Mouse (Mus musculus): Measurements from ENCODE around the gene Stxbp3.
"Not testable (repeated sequence)": the region's sequence is repeated elsewhere in the genome, so short reads cannot be mapped to it uniquely, and the experiment has no call there.

Gene Stxbp3

DNA sequence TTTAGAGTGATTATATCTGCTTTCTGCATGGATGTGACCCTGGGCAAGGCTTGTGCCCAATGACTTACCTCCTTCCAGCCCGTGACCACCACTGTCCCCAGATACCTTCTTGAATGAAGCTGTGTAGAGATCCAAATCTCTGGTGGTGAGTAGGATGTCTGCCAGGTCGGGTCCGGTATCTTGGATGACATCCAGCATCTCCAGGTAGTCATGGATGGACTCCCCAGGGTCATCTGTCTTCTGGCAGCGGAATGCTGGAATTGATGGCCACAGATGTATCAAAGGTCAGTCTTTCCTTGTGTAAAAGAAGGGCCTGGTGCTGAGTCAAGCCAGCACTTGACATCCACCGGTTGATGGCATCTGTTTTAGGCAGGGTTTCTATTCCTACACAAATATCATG, 4.2 kb upstream of the Stxbp3 start:
- POLR2A ChIA-PET, result interaction anchor here in 2 of 4 experiments (0.5 to 2.0 kb wide), 2 partner anchors 12 to 65 kb away, joined by 3 to 4 read pairs; no protein-coding TSS in a partner anchor

DNA sequence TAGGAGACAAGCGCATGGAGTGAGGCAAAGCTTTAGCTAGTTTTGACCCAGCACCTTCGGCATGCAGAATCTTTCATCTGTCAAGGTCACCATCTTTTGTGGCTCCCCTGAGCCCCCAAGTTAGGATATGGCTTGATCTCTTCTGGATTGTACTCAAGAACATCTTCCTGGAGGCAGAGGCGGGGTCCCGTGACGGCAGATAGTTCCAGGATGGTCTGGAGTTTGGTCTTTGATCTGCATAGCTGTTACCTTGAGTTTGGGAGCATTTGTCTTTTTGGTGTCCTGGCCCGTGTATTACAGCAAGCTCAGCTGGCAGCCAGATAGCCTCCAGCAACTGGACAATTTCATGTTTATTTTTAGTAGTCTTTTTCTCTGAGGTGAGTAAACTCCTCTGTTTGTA, 3.7 kb upstream of the Stxbp3 start:
- POLR2A ChIA-PET, result interaction anchor here in 2 of 4 experiments (0.9 to 2.0 kb wide), 2 partner anchors 8 to 12 kb away, joined by 3 to 4 read pairs; no protein-coding TSS in a partner anchor
- CTCF ChIA-PET, result interaction anchor here in 1 of 4 experiments (0.6 to 1.1 kb wide), 2 partner anchors 12 to 183 kb away, joined by 3 to 4 read pairs; partner anchors contain the start of gene Fam102b

More for the DNA sequence above, 4.2 kb upstream of the Stxbp3 start:
- CTCF ChIA-PET, result interaction anchor here in 1 of 4 experiments (1.0 kb wide), 1 partner anchor 12 kb away, joined by 6 read pairs; no protein-coding TSS in a partner anchor

DNA sequence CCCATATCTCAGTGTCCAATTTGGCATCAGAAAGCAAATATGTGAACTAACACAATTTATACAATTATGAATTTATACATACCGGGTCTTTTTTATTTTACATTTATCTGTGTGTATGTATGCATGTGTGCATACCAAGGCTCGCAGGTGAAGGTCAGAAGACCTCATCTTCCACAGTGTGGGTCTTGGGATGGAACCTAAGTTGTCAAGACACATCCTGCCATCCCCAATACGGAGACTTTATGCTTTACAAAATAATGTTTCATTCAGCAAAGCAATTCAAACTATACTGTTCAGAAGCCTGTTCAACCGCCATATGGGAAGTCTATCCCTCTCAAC, 359 bp upstream of the Stxbp3 start:
- POLR2A ChIA-PET, result interaction anchor here (0.6 to 2.1 kb wide), 30 partner anchors 10 to 407 kb away, joined by 3 to 19 read pairs (median 4); partner anchors contain the start of genes Prpf38b (in 3 of the 4), Gpsm2 (in 2 of the 4), Clcc1 (in 1 of the 4) and Fam102b (in 1 of the 4)
- CTCF ChIA-PET, result interaction anchor here in 3 of 4 experiments (0.6 to 2.2 kb wide), 18 partner anchors 12 to 351 kb away, joined by 3 to 23 read pairs (median 4); partner anchors contain the start of genes Prpf38b (in 2 of the 3) and Fam102b (in 1 of the 3)

DNA sequence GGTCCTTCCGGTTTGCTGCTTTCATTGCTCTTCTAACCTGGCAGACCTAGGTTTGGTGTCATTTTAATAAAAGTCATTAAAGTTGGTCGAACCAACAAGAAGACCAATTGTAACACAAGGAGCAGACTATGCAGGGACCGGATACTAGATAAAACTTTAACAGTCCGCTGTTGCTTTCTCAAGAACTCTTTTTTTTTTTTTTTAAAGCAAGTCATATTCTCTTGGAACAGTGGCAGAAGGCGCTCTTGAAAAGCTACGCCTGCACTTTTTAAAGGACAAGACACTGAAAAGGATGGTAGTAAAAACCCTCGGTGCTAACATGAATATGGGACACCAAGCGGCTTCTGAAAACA, 703 bp downstream of the Stxbp3 start:
- ChIA-PET CTCF (interaction anchor here (0.6 to 2.2 kb wide), 11 partner anchors 8 to 908 kb away, joined by 3 to 23 read pairs (median 4); partner anchors contain the start of gene Gstm7 (in 1 of the 4)), POLR2A (interaction anchor here in 3 of 4 experiments (0.7 to 2.1 kb wide), 26 partner anchors 9 to 395 kb away, joined by 3 to 19 read pairs (median 4); partner anchors contain the start of genes Prpf38b (in 3 of the 3), Fam102b (in 1 of the 3), Gpsm2 (in 1 of the 3) and Sars (in 1 of the 3))

DNA sequence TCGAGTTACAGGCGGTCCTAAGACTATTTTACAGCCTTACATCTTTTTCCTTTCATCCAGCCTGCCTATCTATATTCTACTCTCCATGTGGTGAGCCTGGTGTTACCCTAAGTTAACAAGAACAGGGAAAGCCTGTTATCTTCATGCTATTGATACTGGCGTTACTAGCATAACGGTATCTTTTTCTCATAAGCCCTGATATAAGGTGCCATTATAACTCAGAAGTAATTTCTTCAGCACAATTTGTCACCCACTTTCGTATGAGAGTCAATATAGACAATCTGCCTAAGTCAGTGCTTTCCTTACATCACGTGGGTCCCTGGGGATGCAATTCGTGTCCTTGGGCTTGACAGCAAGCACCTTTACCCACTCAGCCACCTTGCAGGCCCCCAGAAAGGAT, 1.3 kb downstream of the Stxbp3 start:
- ChIA-PET CTCF (no interaction called here), POLR2A (no interaction called here)

DNA sequence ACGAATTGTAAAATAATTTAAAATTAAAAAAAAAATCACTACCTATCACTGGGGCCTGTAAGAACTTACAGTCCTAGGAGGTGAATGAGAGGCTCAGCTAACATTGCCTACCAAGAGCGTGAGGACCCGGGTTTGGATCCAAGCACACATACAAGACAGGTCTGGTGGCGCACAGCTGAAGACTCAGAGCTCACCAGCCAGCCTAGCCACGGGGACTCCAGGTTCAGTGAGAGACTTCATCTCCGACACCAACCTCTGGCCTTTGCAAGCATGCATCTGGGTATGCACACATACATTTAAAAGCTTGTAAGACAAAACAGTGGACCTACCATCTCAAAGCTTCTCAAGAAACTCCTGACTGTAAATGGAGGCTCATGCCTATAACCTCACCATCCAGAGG, 3.4 kb downstream of the Stxbp3 start:
- POLR2A ChIA-PET, result interaction anchor here in 2 of 4 experiments (0.6 to 1.5 kb wide), 3 partner anchors 13 to 26 kb away, joined by 3 read pairs; no protein-coding TSS in a partner anchor
- CTCF ChIA-PET, result no interaction called here

DNA sequence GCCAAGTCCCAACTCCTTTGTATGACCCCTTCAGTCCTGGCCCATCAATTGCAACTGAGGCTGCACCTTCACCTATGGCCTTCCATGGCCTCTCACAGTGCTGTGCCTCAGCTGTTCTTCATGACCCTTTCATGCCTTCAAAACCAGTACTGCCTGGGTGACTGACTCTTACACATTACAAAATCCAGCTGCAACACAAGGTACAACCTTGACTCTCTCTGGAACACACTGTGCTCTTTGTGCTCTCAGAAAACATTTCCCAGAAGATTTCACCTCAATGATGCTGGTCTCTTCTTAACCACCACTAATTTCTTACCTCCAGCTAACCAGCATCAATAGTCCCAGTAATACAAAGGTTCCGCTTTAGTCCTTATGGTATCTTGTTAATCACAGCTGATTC, 6.6 kb downstream of the Stxbp3 start:
- POLR2A ChIA-PET, CTCF ChIA-PET: not testable (repeated sequence)

DNA sequence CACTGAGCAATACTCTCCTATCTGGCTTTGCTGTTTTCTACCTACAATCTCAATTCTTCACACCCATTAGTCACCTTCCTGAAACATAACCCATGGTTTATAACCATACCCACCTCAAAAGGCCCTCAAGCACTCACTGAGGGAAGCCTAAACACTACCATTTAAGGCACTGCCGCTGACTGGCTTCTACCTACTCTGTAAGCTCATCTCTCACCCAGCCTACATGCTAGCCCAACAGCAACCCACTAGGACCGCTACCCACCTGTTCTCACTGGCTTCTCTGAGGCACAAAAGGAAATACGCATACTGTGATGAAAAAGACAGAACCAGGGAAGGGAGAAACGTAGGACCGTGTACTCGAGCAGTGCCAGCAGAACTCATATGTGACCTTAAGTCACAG, 8.6 kb downstream of the Stxbp3 start:
- POLR2A ChIA-PET, result interaction anchor here in 3 of 4 experiments (0.6 to 2.5 kb wide), 3 partner anchors 8 to 387 kb away, joined by 3 to 12 read pairs (median 7); partner anchors contain the start of genes Sars (in 1 of the 3) and Stxbp3 (in 1 of the 3)
- CTCF ChIA-PET, result interaction anchor here in 2 of 4 experiments (1.4 kb wide), 2 partner anchors 8 kb away, joined by 3 to 5 read pairs; partner anchors contain the start of gene Stxbp3 (in 2 of the 2)

DNA sequence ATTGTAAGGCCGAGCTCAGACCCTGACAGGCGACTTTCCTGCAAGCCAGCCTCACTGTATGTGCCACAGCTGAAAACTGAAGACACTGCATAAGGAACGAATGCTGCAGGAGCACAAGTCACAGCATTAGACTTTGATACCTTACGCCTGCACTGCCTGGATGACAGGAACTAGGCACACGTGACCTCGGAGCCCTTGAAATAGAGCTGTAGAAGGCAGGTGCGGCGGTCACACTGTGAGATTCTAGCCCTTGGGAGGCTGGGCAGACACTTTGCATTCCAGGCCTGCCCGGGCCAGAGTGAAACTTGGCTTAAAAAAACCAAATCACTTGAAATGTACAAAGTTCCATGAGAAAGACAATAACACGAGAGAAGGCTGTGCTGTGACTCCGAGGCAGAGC, 9.8 kb downstream of the Stxbp3 start:
- CTCF ChIA-PET, result interaction anchor here in 3 of 4 experiments (0.5 to 1.4 kb wide), 5 partner anchors 9 to 1280 kb away, joined by 3 to 5 read pairs (median 3); partner anchors contain the start of gene Stxbp3 (in 2 of the 3)
- POLR2A ChIA-PET, result interaction anchor here in 3 of 4 experiments (0.5 to 2.5 kb wide), 8 partner anchors 10 to 386 kb away, joined by 3 to 18 read pairs (median 4); partner anchors contain the start of genes Stxbp3 (in 3 of the 3), Sars (in 1 of the 3) and Wdr47 (in 1 of the 3)

DNA sequence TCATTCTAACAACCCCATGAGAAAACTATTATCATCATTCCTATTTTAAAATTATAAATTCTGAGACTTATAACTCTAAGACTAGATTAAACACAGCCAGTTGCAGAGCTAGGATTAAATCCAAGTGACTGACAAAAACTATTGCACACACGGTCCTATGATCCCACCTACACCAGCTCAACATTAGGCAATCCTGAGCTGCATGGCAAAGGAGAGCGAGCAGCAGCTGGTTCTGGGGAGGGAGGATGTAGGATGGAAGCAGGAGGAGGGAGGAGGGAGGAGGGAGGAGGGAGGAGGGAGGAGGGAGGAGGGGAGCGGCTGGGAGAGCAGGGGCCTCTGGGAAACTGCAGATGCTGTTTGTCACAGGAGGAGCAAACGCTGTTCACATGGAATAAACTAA, 24.7 kb downstream of the Stxbp3 start:
- ChIA-PET POLR2A (interaction anchor here in 2 of 4 experiments (0.9 to 1.2 kb wide), 2 partner anchors 10 to 25 kb away, joined by 3 read pairs; partner anchors contain the start of gene Stxbp3 (in 1 of the 2)), CTCF (no interaction called here)

DNA sequence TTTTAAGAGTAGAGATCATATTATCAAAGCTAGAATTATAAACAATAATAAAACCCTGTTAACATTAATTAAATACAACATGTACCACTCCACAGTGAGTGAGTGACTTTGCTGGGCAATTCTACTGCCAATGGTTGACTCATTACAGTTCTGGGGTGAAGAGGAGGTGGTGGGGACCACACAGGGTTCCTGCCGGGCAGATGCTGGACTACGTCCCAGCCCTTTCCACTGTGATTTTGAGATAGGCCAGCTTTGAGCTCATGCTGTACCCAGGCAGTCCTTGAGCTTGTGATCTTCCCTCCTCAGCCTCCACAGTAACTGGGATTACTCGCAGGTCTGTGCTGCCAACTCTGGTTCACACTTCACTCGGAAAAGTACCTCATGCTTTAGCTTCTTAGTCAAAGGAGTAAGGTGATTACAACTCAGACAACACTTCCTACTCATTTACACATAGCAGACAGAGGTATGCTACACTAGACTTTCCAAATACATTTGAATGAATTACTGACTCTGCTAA, 29.5 kb downstream of the Stxbp3 start:
- ChIA-PET POLR2A (interaction anchor here in 1 of 4 experiments (0.6 to 1.6 kb wide), 2 partner anchors 26 to 215 kb away, joined by 3 read pairs; no protein-coding TSS in a partner anchor), CTCF (no interaction called here)

DNA sequence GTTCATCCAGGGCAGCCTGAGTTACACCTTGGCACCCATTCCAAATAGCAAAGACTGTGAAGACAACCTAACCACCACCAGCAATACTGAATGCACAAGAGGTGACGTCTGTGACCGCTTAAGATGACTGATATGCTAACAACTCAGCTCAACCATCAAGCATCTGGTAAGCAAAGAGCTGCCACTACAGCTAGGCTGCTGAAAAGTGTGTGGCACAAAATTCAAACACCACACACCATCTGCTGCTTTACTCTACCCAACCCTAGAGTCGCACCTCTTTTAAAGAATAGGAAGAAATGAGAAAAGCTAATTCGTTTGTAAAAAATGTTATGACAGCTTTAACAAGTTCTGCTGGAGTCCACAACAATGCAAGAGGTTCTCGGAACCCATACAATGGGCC, 34.7 kb downstream of the Stxbp3 start:
- ChIA-PET CTCF (interaction anchor here in 1 of 4 experiments (1.1 kb wide), 1 partner anchor 34 kb away, joined by 4 read pairs; the partner anchor contains the start of gene Stxbp3), POLR2A (interaction anchor here in 2 of 4 experiments (0.6 to 1.3 kb wide), 3 partner anchors 10 to 84 kb away, joined by 3 to 4 read pairs (median 3); partner anchors contain the start of gene Gpsm2 (in 1 of the 2))

DNA sequence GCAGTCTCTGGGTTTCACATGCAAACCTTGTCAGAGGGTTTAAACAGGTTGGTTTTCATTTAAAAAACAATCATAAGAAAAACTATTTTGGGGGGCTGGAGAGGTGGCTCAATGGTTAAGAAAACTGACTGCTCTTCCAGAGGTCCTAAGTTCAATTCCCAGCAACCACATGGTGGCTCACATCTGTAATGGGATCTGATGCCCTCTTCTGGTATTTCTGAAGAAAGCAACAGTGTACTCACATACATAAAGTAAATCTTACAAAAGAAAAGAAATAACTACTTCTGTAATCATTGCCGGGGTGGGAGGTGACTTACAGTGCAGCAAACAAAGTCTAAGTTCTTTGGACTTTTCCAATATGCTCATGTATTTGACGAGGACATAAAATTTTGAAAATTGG, 42.0 kb downstream of the Stxbp3 start:
- CTCF ChIA-PET, result no interaction called here
- POLR2A ChIA-PET, result no interaction called here

DNA sequence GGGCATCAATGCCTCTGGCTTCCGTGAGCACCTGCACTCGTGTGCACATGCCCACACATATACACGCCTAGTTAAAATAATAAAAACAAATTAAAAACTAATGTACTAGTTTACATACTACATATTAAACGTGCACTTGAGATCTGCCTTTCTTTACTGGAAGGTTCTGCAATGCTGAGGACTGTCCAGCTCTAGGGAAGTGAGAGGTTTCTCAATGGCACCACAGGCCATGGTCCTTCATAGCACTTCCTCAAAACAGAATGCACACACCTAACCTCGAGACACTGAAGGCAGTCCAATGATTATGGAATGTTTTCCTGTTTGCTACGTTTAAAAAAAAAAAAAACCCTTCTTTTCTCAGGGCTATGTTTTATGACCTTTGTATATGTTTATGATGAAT, 42.6 kb downstream of the Stxbp3 start:
- CTCF ChIA-PET, result no interaction called here
- POLR2A ChIA-PET, result no interaction called here

DNA sequence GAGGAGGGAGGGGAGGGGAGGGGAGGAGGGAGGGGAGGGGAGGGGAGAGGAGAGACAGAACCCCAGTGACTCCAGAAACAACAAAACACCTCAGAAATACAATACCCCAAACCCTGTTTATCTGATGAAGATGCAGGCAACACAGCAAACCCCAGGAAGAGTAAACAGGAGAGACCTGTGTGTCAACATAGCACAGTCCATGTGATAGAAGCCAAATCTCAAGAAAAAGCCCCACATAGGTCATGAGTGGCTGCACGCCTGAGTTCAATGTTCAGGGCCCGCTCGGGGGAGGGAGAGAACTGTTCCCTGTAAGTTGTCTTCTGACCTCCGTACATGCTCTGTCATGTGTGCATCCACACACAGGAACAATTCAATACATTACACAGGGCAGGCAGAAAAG, 43.9 kb downstream of the Stxbp3 start:
- POLR2A ChIA-PET, result no interaction called here
- CTCF ChIA-PET, result no interaction called here

DNA sequence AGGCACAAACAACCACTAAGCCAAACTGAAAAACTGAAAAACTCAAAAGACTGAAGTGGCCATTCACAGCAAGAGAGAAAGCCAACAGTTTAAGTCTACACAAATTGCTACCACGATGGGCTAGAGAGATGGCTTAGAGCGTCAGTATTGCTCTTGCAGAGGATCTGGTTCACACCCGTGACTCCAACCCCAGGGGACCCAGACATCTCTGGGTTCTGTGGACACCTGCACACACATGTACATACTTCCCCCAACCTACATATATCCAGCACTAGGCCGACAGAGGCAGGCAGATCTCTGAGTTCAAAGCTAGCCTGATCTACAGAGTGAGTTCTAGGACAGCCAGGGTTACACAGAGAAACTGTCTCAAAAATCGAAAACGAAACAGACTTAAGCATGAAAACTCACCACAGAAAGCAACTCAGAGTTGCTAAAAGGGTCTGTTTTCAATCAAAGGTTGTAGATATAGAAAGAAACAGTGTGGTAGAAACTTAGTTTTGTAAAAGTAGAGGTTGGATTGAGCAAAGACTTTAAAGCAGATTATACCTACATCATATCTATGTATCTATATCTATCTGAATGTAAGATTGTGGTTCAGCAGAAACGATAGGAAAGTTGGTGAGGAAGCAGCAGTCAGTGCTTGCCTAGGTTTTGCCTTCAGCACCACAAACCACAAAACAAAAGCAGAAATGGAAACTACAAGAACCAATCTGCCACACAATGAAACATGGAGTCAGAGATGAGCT, 44.6 kb downstream of the Stxbp3 start:
- CTCF ChIA-PET, result no interaction called here
- POLR2A ChIA-PET, result no interaction called here

DNA sequence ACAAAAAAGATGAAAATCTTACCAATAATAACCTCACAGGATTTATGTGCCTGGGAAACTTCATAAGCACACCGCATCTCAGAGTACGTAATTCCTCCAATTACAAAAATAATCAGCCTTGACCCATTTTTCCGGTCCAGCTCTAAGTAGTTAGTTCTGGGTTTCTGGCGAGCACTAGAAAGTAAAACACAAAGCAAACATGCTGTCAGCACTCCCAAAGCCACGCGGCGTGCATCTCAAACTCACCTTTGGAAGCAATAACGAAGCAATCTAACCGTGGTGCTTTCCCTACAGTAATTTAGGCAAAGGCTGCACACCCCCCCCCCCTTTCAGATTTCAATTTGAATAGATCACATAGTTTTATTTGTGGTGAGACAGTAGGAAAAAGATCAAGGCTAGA, 45.5 kb downstream of the Stxbp3 start:
- ChIA-PET CTCF (interaction anchor here in 1 of 4 experiments (1.2 kb wide), 1 partner anchor 23 kb away, joined by 4 read pairs; no protein-coding TSS in a partner anchor), POLR2A (interaction anchor here in 1 of 4 experiments (0.6 kb wide), 1 partner anchor 614 kb away, joined by 3 read pairs; no protein-coding TSS in a partner anchor)

DNA sequence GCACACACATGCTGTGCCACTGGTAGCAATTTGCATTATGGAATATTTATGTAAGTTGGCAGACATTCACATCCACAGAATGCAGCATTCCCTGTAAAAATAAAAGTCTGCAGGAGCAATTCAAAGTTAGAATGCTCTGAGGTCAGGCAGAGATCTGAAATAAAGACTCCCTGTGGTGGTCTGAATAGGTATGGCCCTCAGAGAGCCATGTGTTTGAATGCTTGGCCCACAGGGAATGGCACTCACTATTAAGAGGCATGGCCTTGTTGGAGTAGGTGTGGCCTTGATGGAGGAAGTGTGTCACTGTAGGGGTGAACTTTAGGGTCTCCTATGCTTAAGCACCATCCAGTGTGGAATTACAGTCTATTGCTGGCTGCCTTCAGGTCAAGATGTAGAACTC, 47.9 kb downstream of the Stxbp3 start:
- CTCF ChIA-PET, result no interaction called here
- POLR2A ChIA-PET, result no interaction called here

DNA sequence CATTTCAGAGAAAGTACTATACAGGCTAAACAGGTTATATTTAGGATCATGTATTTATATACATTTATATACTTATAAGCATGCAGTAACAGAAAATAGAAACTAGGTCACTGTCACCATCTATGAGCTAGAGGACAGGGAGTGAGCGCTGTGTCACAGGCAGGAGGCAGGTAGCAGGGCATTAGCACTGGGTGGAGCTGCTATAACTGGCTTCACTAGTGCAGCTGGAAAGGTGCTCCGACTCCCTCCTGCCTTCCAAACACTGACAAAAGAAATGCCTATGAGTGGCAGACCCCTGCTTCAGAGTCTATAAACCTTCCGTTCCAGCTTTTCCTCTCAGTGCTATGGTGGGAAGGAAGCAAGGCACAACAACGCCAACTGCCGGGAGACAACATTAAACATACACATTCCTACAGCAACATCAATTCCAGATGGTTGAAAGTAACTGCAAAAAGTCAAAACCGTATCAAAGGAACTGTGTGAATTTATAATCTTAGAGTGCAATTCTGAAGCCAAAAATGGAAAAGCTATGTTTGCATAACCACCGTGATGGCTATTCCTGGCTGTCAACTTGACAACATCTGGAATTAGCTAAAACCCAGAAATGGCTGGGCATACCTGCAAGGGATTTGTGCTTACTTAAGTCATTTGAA, 49.1 kb downstream of the Stxbp3 start:
- CTCF ChIA-PET, result interaction anchor here in 1 of 4 experiments (0.7 kb wide), 1 partner anchor 58 kb away, joined by 8 read pairs; no protein-coding TSS in a partner anchor
- POLR2A ChIA-PET, result interaction anchor here in 1 of 4 experiments (0.9 kb wide), 1 partner anchor 128 kb away, joined by 3 read pairs; no protein-coding TSS in a partner anchor
